Mouse (Mus musculus) hindbrain, embryonic 16.5 days (tissue): ENCODE results near the gene Hapln4. TPM values are rescaled to one million over a fixed set of nuclear protein-coding genes. Genes with fewer than 3 reads are reported as not detected.
A peak's percentile ranks its signal among the peaks of the same experiment; 100 is the strongest.

Experiments used
- ATAC-seq: fragments of 200-750 bp; cut with Nextera tagmentation; 2 replicates; pipeline ENCODE4 v1.8.0; 2017; ENCODE audit warnings: moderate TSS enrichment, moderate library complexity
- H3K27ac ChIP-seq: fragments of 300-500 bp; sonication (generic); 2 replicates; pipeline ENCODE4 v1.5.1; 2014; ENCODE audit warnings: low read depth, mild to moderate bottlenecking, control low read depth, low read length, moderate library complexity
- H3K27me3 ChIP-seq: fragments of 300-500 bp; sonication (generic); replicated peaks from 2 replicates; pipeline ENCODE4 v1.6.1; 2014; ENCODE audit warnings: low read length; ENCODE audit not compliant: control insufficient read depth, insufficient read depth
- H3K36me3 ChIP-seq: fragments of 300-500 bp; sonication (generic); 2 replicates; pipeline ENCODE4 v1.6.1; 2014; ENCODE audit warnings: mild to moderate bottlenecking, low read length, moderate library complexity, mixed read lengths; ENCODE audit not compliant: control insufficient read depth, insufficient read depth
- H3K4me1 ChIP-seq: fragments of 300-500 bp; sonication (generic); 2 replicates; pipeline ENCODE4 v1.6.1; 2014; ENCODE audit warnings: low read depth, low read length; ENCODE audit not compliant: control insufficient read depth, insufficient read depth
- H3K4me2 ChIP-seq: fragments of 300-500 bp; sonication (generic); 2 replicates; pipeline ENCODE4 v1.6.1; 2014; ENCODE audit warnings: mild to moderate bottlenecking, low read length, control low read depth, moderate library complexity
- H3K4me3 ChIP-seq: fragments of 300-500 bp; sonication (generic); 2 replicates; pipeline ENCODE4 v1.5.1; 2014; ENCODE audit warnings: mild to moderate bottlenecking, low read length, control low read depth, moderate library complexity
- H3K9ac ChIP-seq: fragments of 300-500 bp; sonication (generic); 2 replicates; pipeline ENCODE4 v1.6.1; 2014; ENCODE audit warnings: low read depth, mild to moderate bottlenecking, control low read depth, low read length, moderate library complexity
- H3K9me3 ChIP-seq: fragments of 300-500 bp; sonication (generic); 2 replicates; pipeline ENCODE4 v1.6.1; 2014; ENCODE audit warnings: mild to moderate bottlenecking, low read length, moderate library complexity; ENCODE audit not compliant: control insufficient read depth
- WGBS: fragments of 180-500 bp; shearing (Covaris S2); extraction: QIAGEN DNeasy Blood & Tissue Kit; methylation state at CpG from one replicate; pipeline ENCODE4 v1.1.7; 2014; 5-methylcytosine and 5-hydroxymethylcytosine counted together
- polyA plus RNA-seq: library from polyadenylated mRNA; unstranded; fragments of >200 nt; fragmentation: Nextera tagmentation; extraction: Ambion mirVana; gene quantifications from 2 replicates; pipeline ENCODE4 v1.2.1, GENCODE M21; 2015

Gene Hapln4
- polyA plus RNA-seq, 1 experiment from 2014 or later, result 1.2 TPM

- WGBS, result 53% methylated on average over 9 of the region's 9 CpGs
- peak overlapping the region; percentile 68 for H3K27ac ChIP-seq
Observed at GRCm38 (mm10) chr8:70129309-70129952, 46.2 kb downstream of the Hapln4 start.

DNA sequence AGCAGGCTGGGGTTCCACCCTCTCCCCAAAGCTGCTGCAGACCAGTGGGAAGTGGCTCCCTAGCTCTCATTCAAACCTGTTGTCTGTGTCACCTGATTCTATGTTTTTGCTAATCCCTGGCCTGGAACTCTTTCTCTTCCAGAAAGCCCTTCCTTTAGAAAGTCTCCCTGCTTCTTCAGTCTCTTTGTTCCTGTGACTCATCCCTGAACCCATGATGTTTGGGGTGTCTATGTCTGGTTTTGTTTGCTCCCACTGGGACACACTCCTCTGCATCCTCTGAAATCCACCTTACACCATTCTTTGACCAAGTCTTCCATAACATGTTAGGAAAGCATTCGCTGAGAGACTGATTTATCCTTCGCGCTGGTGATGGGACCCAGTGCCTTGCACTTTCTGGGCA lies 46.8 kb downstream of the Hapln4 start:
- no peak for ATAC-seq
- no peak overlapping the region for H3K4me3 ChIP-seq
- peak overlapping the region; percentile 51 for H3K27ac ChIP-seq
- no peak overlapping the region for H3K4me2 ChIP-seq
- WGBS, result 78% methylated on average over 3 of the region's 3 CpGs
- peaks cover 10% of the 10 kb centered on the region for H3K4me1 ChIP-seq
- H3K9ac ChIP-seq, result no peak overlapping the region
- no peaks in the 10 kb centered on the region for H3K27me3 ChIP-seq
- H3K36me3 ChIP-seq, result peaks cover 9% of the 10 kb centered on the region; the same call in 1 of the 2 replicates
- no peaks in the 10 kb centered on the region for H3K9me3 ChIP-seq

More at GRCm38 (mm10) chr8:70129309-70129952, 46.2 kb downstream of the Hapln4 start:
- Histone ChIP-seq H3K27me3 (no peaks in the 10 kb centered on the region), H3K36me3 (peaks cover 6% of the 10 kb centered on the region; the same call in 1 of the 2 replicates), H3K9ac (no peak overlapping the region), H3K4me1 (peaks cover 10% of the 10 kb centered on the region), H3K4me2 (no peak overlapping the region), H3K9me3 (no peaks in the 10 kb centered on the region), H3K4me3 (no peak overlapping the region)
- peak; percentile 87 for ATAC-seq

DNA sequence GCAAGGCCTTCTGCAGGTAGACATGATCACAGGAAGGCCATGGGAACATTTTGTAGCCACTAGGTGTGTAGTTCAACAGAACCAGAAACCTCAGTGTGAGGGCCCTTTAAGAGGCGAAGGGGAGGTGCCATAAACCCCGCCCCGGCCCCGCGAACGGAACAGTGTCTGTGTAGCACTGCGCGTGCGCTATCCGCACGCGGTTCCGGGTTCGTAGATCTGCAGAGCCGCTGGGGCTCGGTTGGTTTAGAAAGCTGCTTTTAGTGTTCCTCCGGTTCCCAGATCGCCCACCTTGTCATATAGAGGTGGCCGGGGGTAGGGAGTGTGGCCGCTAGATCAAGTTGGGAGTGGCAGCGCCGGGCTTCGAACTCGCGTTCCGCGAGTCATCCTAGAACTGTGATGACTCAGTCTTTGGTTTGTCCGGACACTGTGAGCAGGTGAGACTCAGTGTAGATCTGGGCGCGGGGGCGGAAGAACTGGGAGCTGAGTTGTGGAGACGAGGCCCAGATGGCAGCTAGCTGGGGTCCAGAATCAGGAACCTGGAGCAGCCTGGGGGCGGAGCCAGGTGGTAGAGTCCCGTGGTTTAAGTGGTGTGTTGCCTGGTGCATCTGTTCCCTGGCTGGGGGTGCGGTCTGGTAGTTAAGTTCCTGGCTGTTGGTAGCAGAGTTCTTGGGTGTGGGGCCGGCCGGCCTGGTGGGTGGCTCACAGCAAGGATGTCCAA lies 48.1 kb downstream of the Hapln4 start, which contains the start of gene Nr2c2ap:
TSS of gene Nr2c2ap (plus strand) at position 168 of the 718 bp plus-strand sequence.
- Histone ChIP-seq H3K9me3 (no peaks in the 10 kb centered on the region), H3K4me2 (peak within 1 kb of the TSS; percentile 91), H3K4me3 (peak within 1 kb of the TSS; percentile 81), H3K9ac (peak within 1 kb of the TSS; percentile 75), H3K36me3 (peaks cover 15% of the 10 kb centered on the region), H3K27ac (peak within 1 kb of the TSS; percentile 55), H3K27me3 (no peaks in the 10 kb centered on the region), H3K4me1 (peaks cover 10% of the 10 kb centered on the region)
- WGBS, result 1% methylated on average over 37 of the region's 37 CpGs
- ATAC-seq, result peak; percentile 75

DNA sequence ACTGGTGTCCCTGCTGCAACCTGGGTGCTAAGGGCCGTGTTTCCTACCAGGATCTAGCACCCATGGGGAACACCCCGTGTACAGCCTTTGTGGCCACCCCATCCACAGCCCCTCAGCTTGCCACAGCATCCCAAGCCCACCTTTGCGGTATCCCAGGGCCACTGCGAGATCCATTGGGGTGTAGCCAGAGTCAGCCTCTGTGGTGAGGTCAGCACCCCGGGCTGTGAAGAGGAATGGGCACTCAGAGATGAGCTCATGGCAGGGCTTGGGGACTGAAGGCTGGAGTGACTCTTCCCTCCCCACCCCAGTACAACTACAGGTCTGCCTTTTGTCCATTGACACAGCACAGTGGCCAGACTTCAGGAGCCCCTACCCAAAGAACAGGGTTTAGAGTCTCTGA lies 50.8 kb downstream of the Hapln4 start:
- Histone ChIP-seq H3K4me3 (no peak overlapping the region), H3K4me2 (no peak overlapping the region), H3K27ac (no peak overlapping the region), H3K27me3 (no peaks in the 10 kb centered on the region), H3K9ac (no peak overlapping the region), H3K4me1 (peaks cover 19% of the 10 kb centered on the region), H3K9me3 (no peaks in the 10 kb centered on the region), H3K36me3 (peaks cover 15% of the 10 kb centered on the region)
- WGBS, result 93% methylated on average over 5 of the region's 5 CpGs
- no peak for ATAC-seq

DNA sequence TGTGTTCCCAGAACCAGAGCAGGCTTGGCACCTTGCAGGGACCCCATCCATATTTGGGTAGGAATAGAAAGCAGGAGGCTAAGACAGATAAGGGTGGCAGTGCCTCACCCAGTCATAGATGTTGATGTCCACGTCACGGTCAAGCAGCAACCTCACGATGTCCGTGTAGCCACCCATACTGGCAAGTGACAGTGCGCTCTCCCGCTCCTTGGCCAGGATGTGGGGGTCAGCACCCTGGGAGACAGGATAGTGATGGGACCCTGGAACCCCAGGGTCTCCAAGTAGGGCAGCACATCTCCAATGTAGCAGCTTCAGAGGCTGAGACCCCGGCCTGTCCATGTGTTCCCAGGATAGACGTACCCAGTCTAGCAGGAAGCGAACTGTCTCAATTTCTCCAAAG lies 51.7 kb downstream of the Hapln4 start:
- Histone ChIP-seq H3K27me3 (no peaks in the 10 kb centered on the region), H3K4me1 (peaks cover 19% of the 10 kb centered on the region), H3K4me2 (no peak overlapping the region), H3K9me3 (no peaks in the 10 kb centered on the region), H3K27ac (no peak overlapping the region), H3K36me3 (peaks cover 15% of the 10 kb centered on the region), H3K9ac (no peak overlapping the region), H3K4me3 (no peak overlapping the region)
- WGBS, result 93% methylated on average over 9 of the region's 9 CpGs
- ATAC-seq, result no peak

DNA sequence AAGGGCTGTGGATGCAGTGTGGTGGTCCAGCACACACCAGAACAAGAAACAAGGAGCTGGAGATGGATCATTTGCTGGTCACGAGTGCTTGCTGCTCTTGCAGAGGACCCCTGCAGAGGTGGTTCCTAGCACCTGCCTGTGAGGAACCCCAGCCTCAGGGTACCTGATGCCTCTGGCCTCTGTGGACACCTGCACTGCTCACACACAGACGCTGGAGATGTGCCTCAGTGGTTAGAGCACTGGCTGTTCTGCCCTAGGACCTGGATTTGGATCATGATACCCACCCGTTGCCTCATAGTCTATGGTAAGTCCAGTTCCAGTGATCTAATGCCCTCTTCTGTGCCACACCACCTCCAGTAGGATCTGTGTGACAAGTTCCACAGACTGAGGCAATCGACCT lies 53.3 kb downstream of the Hapln4 start:
- ATAC-seq, result no peak
- WGBS, result 90% methylated on average over 4 of the region's 4 CpGs
- H3K9ac ChIP-seq, result no peak overlapping the region

DNA sequence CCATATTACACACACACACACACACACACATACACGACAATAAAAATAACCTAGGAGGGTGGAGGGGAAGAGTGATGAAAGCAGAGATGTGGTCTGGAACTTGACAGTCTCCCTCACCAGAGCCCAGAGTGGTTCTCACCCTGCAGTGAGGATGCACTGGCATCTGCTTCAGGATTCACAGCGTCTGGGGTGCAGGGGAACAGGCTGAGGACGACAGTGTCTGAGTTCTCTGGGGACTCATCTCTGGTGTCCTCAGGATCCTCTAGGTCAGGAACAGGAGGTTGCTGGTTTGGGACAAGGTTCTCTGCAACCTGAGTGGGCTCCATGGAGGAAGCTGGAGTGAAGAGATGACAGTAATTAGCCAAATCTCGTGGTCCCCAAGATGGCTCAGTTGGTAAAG lies 54.6 kb downstream of the Hapln4 start:
- Histone ChIP-seq H3K9ac (peak overlapping the region; percentile 28; the same call in 1 of the 2 replicates), H3K27ac (no peak overlapping the region), H3K27me3 (no peaks in the 10 kb centered on the region), H3K4me1 (peaks cover 21% of the 10 kb centered on the region), H3K4me2 (peak overlapping the region; percentile 50), H3K9me3 (no peaks in the 10 kb centered on the region), H3K36me3 (peaks cover 15% of the 10 kb centered on the region), H3K4me3 (peak overlapping the region; percentile 58; the same call in 1 of the 2 replicates)
- no peak for ATAC-seq
- WGBS, result 87% methylated on average over 4 of the region's 4 CpGs

More for the DNA sequence above, 53.3 kb downstream of the Hapln4 start:
- H3K27me3 ChIP-seq, result no peaks in the 10 kb centered on the region
- H3K4me3 ChIP-seq, result no peak overlapping the region
- peaks cover 25% of the 10 kb centered on the region for H3K4me1 ChIP-seq
- H3K9me3 ChIP-seq, result no peaks in the 10 kb centered on the region
- no peak overlapping the region for H3K27ac ChIP-seq
- peaks cover 15% of the 10 kb centered on the region for H3K36me3 ChIP-seq
- H3K4me2 ChIP-seq, result no peak overlapping the region

GRCm38 (mm10) chr8:70139026-70139857 lies 56.0 kb downstream of the Hapln4 start, which contains the start of the genes Rfxank, Borcs8 and Mef2b:
Rfxank (minus strand) TSS chr8:70139154.
Borcs8 (plus strand) TSS chr8:70139499.
Mef2b (plus strand) TSS chr8:70139711.
- H3K27me3 ChIP-seq, result no peaks in the 10 kb centered on the region
- H3K4me3 ChIP-seq, result peak within 1 kb of the TSS; percentile 58
- no peaks in the 10 kb centered on the region for H3K9me3 ChIP-seq
- H3K36me3 ChIP-seq, result peaks cover 15% of the 10 kb centered on the region
- peaks cover 21% of the 10 kb centered on the region for H3K4me1 ChIP-seq
- peak within 1 kb of the TSS; percentile 73 for H3K9ac ChIP-seq
- 0% methylated on average over 46 of the region's 46 CpGs for WGBS
- peak within 1 kb of the TSS; percentile 79 for H3K27ac ChIP-seq
- ATAC-seq, result peak; percentile 97
- peak within 1 kb of the TSS; percentile 83 for H3K4me2 ChIP-seq
